Mouse (Mus musculus): ENCODE data around the gene Zzef1. TPM values are rescaled to one million over a fixed set of nuclear protein-coding genes. Genes with fewer than 3 reads are reported as not detected.

The Zzef1 gene
- polyA plus RNA-seq, 1 experiment: 25.8 TPM

GRCm38 (mm10) chr11:72842731-72843130, 46.7 kb downstream of the Zzef1 start:
- Histone ChIP-seq H3K27ac (ENCODE audit: insufficient read depth, low read depth, low read length) (no peak overlapping the region), H3K4me3 (ENCODE audit: insufficient read depth, low read length) (no peak overlapping the region), H3K4me1 (ENCODE audit: control insufficient read depth, insufficient read depth, low read length) (0 out of 2 replicates have a peak, but pooled peaks cover 2% of the 10 kb centered on the region)
- TF ChIP-seq POLR2A (IDR thresholded peaks at IDR 0.05; ENCODE audit: borderline replicate concordance, low read depth, low read length): no peak
- TF ChIP-seq CTCF (IDR thresholded peaks at IDR 0.05; ENCODE audit: low read depth, low read length): no peak

- Histone ChIP-seq H3K4me3 (ENCODE audit: insufficient read depth, low read length) (no peak overlapping the region), H3K4me1 (ENCODE audit: control insufficient read depth, insufficient read depth, low read length) (peaks cover 4% of the 10 kb centered on the region; the same call in 1 of the 2 replicates), H3K27ac (ENCODE audit: insufficient read depth, low read depth, low read length) (no peak overlapping the region)
- TF ChIP-seq POLR2A (IDR thresholded peaks at IDR 0.05; ENCODE audit: borderline replicate concordance, low read depth, low read length): no peak
- TF ChIP-seq CTCF (IDR thresholded peaks at IDR 0.05; ENCODE audit: low read depth, low read length): no peak
Observed at GRCm38 (mm10) chr11:72843576-72843975, 47.5 kb downstream of the Zzef1 start.

- Histone ChIP-seq H3K4me3 (ENCODE audit: insufficient read depth, low read length) (no peak overlapping the region), H3K4me1 (ENCODE audit: control insufficient read depth, insufficient read depth, low read length) (peaks cover 4% of the 10 kb centered on the region; the same call in 1 of the 2 replicates), H3K27ac (ENCODE audit: insufficient read depth, low read depth, low read length) (no peak overlapping the region)
- no peak for TF ChIP-seq CTCF (IDR thresholded peaks at IDR 0.05; ENCODE audit: low read depth, low read length)
- TF ChIP-seq POLR2A (IDR thresholded peaks at IDR 0.05; ENCODE audit: borderline replicate concordance, low read depth, low read length): no peak
Observed at GRCm38 (mm10) chr11:72845526-72845925, 49.5 kb downstream of the Zzef1 start.

DNA sequence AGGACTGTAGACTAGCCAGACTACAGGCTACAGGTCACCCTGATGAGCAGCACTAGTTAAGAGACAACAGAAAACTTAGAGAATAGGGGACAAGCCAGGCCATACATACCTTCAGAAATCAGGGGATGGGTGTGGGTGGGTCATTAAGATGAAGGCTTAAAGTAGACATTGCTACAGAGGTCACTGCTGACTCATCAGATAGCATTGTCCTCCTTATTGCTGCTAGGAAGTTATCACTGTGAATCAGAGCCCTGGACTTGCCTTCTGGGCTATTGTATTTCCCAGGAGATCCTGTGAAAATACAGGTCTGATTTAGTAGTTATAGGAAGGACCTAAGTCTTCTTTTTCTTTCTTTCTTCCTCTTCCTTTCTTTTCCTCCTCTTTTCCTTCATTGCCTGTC, 50.7 kb downstream of the Zzef1 start:
- H3K27ac ChIP-seq (ENCODE audit: insufficient read depth, low read depth, low read length): no peak overlapping the region
- H3K4me3 ChIP-seq (ENCODE audit: insufficient read depth, low read length): no peak overlapping the region
- H3K4me1 ChIP-seq (ENCODE audit: control insufficient read depth, insufficient read depth, low read length): peaks cover 4% of the 10 kb centered on the region; the same call in 1 of the 2 replicates
- TF ChIP-seq POLR2A (IDR thresholded peaks at IDR 0.05; ENCODE audit: borderline replicate concordance, low read depth, low read length): no peak
- TF ChIP-seq CTCF (IDR thresholded peaks at IDR 0.05; ENCODE audit: low read depth, low read length): no peak

GRCm38 (mm10) chr11:72847831-72848628, 52.0 kb downstream of the Zzef1 start:
- Histone ChIP-seq H3K27ac (ENCODE audit: insufficient read depth, low read depth, low read length) (0 out of 2 replicates have a peak overlapping the region, but pooled peaks have one; percentile 3), H3K4me1 (ENCODE audit: control insufficient read depth, insufficient read depth, low read length) (peaks cover 2% of the 10 kb centered on the region; the same call in 1 of the 2 replicates)
- TF ChIP-seq POLR2A (IDR thresholded peaks at IDR 0.05; ENCODE audit: borderline replicate concordance, low read depth, low read length) (no peak), CTCF (IDR thresholded peaks at IDR 0.05; ENCODE audit: low read depth, low read length) (no peak)

DNA sequence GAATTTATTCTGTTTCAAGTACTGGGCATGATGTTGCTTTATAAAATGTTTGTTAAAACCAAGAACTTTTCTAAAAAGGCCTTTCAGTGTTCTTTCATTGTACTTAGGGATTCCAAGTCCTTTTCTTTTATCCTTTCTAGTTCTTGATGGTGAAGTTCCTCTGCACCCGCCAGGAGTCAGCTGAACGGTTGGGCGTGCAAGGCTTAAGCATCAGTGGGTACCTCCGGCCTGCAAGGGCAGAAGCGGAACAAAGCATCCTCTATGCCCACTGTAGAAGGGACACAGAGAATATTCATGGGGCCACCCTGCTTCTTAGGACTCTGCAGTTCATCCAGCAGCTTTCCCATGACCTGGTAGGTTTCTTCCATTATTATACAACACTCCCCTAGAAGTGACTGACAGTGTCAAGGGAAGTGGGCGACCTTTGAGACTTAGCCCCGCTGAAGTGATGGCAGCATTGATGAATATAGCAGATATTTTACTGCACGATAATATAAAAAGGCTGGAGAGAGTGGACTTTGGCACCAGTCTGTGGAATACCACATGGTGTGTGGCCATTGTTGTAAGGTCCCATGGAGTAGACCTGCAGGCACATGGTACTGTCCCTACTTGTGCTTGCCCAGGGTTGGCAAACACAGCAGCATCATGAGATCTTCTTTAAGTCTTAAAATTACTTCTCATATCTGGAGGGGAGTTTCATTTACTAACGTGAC, 54.5 kb downstream of the Zzef1 start:
- H3K4me3 ChIP-seq (ENCODE audit: insufficient read depth, low read length): no peak overlapping the region
- TF ChIP-seq CTCF (IDR thresholded peaks at IDR 0.05; ENCODE audit: low read depth, low read length) (no peak), POLR2A (IDR thresholded peaks at IDR 0.05; ENCODE audit: borderline replicate concordance, low read depth, low read length) (no peak)
- peaks cover 2% of the 10 kb centered on the region; the same call in 1 of the 2 replicates for H3K4me1 ChIP-seq (ENCODE audit: control insufficient read depth, insufficient read depth, low read length)
- H3K27ac ChIP-seq (ENCODE audit: insufficient read depth, low read depth, low read length): no peak overlapping the region

More at GRCm38 (mm10) chr11:72847831-72848628, 52.0 kb downstream of the Zzef1 start:
- H3K4me3 ChIP-seq (ENCODE audit: insufficient read depth, low read length): no peak overlapping the region

GRCm38 (mm10) chr11:72851214-72851613, 55.2 kb downstream of the Zzef1 start:
- TF ChIP-seq POLR2A (IDR thresholded peaks at IDR 0.05; ENCODE audit: borderline replicate concordance, low read depth, low read length) (no peak), CTCF (IDR thresholded peaks at IDR 0.05; ENCODE audit: low read depth, low read length) (no peak)
- H3K4me3 ChIP-seq (ENCODE audit: insufficient read depth, low read length): no peak overlapping the region
- H3K4me1 ChIP-seq (ENCODE audit: control insufficient read depth, insufficient read depth, low read length): peaks cover 2% of the 10 kb centered on the region; the same call in 1 of the 2 replicates
- H3K27ac ChIP-seq (ENCODE audit: insufficient read depth, low read depth, low read length): no peak overlapping the region

- Histone ChIP-seq H3K4me1 (ENCODE audit: control insufficient read depth, insufficient read depth, low read length) (peaks cover 2% of the 10 kb centered on the region; the same call in 1 of the 2 replicates), H3K4me3 (ENCODE audit: insufficient read depth, low read length) (no peak overlapping the region), H3K27ac (ENCODE audit: insufficient read depth, low read depth, low read length) (no peak overlapping the region)
- TF ChIP-seq CTCF (IDR thresholded peaks at IDR 0.05; ENCODE audit: low read depth, low read length) (no peak), POLR2A (IDR thresholded peaks at IDR 0.05; ENCODE audit: borderline replicate concordance, low read depth, low read length) (no peak)
Observed at GRCm38 (mm10) chr11:72852122-72852521, 56.1 kb downstream of the Zzef1 start.

- H3K4me1 ChIP-seq (ENCODE audit: control insufficient read depth, insufficient read depth, low read length): peaks cover under 1% of the 10 kb centered on the region; the same call in 1 of the 2 replicates
- H3K4me3 ChIP-seq (ENCODE audit: insufficient read depth, low read length): no peak overlapping the region
- H3K27ac ChIP-seq (ENCODE audit: insufficient read depth, low read depth, low read length): no peak overlapping the region
- TF ChIP-seq CTCF (IDR thresholded peaks at IDR 0.05; ENCODE audit: low read depth, low read length) (no peak), POLR2A (IDR thresholded peaks at IDR 0.05; ENCODE audit: borderline replicate concordance, low read depth, low read length) (no peak)
Observed at GRCm38 (mm10) chr11:72853086-72853485, 57.1 kb downstream of the Zzef1 start.
